Mouse (Mus musculus) CD4-positive, CD25-positive, alpha-beta regulatory T cell, adult 2 months (primary cell): ENCODE measurements at regions not wholly inside any gene's neighbourhood (a gene's known extent, or its start where the extent isn't known, plus 50 kb on each side); places are given as distances from the start of the nearest gene placed in this dataset.

Source experiments
- DNase-seq: peaks from one replicate; pipeline ENCODE4 v3.0.0-alpha.2; 2012; ENCODE audit warnings: low read depth, low spot score

GRCm38 (mm10) chr16:71197523-71197922 is 883.8 kb downstream of the Gbe1 start:
- DNase-seq, result no peak

- no peak for DNase-seq
Measured at GRCm38 (mm10) chr16:71208806-71209205, 895.1 kb downstream of the Gbe1 start.

- no peak for DNase-seq
Measured at GRCm38 (mm10) chr16:71224469-71224868, 910.7 kb downstream of the Gbe1 start.

GRCm38 (mm10) chr16:71230104-71230653 is 916.4 kb downstream of the Gbe1 start:
- DNase-seq, result no peak

DNA sequence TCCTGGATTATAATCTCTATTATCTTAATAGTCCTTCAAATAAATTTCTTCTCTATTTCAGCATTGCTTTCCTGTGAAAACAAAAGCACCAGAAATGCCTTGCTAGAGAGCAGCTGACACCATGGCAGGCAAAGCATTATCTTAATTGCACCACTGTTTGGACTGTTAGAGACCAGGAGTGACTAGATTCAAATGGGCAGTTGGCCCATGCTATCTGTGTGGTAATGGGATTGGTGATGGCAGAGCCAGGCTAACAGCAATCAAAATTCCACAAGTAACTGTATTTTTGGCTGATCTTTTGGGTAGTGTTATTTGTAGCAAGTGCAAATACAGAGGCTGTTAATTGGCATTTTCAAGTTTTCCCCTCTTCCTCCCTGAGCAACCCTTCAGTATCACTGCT is 929.3 kb downstream of the Gbe1 start:
- no peak for DNase-seq

DNA sequence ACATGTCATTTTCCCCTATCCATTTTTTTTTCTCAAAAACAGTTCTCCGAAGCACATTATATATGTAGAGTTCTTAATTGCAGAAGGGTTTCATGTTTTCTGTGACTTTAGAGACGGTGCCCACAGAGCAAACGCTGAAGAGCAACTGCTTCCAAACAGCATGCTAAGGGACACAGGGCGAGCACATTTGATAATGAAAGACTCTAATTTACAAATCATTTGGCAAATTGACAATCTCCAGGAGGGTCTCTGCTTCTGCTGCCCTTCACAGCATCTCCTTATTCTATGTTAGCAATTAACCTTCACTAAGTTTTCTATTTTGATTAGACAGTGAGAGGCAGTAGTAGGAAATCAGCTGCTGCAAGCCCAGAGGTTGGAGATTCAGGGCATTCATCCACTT is 929.7 kb downstream of the Gbe1 start:
- DNase-seq, result no peak

GRCm38 (mm10) chr16:71247516-71248139 is 933.9 kb downstream of the Gbe1 start:
- DNase-seq, result peak; percentile 3

GRCm38 (mm10) chr16:71255740-71256139 is 942.0 kb downstream of the Gbe1 start:
- DNase-seq, result no peak

- DNase-seq, result no peak
Measured at GRCm38 (mm10) chr16:71256175-71256574, 942.4 kb downstream of the Gbe1 start.

GRCm38 (mm10) chr16:71267191-71267590 is 953.4 kb downstream of the Gbe1 start:
- DNase-seq, result no peak
